Mouse (Mus musculus): ENCODE measurements around the gene Vash2. TPM values are rescaled to one million over a fixed set of nuclear protein-coding genes. Genes with fewer than 3 reads are reported as not detected.

Gene Vash2
- 0.30 and 0.32 TPM in 2 replicates for polyA plus RNA-seq (2012; rRNA removed)

DNA sequence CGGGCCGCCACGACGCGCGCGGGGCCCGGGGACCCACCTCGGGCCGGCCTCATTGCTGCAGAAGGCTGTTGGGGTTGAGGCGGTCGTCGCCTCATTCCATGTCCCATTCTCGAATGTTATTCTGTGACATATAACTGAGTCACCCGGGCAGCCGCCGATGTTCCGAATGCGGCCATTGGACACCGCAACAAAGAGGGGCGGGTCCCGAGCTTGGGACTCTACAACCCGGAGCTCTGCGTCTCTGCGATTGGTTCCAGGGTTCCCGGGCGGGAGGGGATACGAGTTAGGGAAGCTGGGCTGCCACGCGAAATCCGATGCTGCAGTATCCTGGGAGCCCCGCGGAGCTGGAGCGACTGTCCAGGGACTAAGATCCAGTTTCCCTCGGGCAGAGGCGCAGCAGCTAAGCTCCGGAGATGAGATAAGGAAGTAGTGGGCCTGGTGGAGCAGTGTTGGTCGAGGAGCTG lies at the start of gene Vash2:
Gene Vash2, minus strand, starts transcription at position 197 of the 464 bp plus-strand sequence.

DNA sequence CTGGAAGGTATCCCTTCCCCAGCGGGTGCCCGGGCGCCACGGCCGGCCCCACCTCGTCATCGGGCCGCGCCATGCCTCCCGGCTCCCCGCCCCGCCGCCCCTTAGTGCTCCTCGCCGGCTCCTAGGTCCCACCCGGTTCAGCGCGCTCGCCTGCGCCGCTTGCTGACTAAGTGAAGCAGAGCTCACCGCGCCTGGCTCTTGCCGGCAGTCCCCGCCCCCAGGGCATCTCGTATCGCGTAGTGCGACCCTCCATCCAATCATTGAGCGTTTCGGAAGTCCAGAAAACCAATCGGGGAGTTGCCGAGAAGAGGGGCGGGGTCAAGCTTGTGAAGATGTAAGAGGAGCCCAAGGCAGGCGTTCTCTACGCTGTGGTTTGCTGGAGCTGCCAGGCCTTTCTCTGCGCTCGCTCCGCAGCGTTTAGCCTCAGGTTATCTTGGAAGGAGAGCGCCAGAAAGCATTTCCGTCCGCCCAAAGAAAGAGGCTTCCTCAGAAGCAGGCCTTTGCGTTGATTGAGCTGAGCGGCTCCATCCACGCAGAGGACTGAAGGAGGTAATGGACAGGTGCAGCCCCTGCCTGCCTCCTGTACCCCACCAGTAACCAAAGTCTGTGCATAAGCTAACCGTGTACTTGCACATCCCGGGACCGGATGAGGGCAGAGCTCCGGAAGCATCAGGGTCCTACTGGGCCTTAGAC lies 47.1 kb upstream of the Vash2 start, which contains the start of gene Flvcr1:
Gene Flvcr1, minus strand, starts transcription at position 138 of the 693 bp plus-strand sequence.

DNA sequence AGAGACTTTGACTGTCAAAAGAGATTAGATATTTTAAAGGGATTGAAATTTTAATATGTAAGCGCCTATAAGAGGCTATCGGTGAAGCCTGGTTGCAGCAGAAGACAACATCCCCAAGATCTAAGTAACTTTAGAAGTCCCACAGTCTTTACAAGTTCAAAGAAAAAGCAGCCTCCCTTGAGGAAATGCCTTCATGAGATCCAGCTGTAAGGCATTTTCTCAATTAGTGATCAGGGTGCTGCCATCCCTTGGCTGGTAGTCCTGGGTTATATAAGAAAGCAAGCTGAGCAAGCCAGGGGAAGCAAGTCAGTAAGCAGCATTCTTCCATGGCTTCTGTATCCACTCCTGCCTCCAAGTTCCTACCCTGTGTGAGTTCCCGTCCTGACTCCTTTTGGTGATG lies 54.3 kb downstream of the Vash2 start, which contains the start of gene Angel2:
Gene Angel2, plus strand, starts transcription at position 301 of the 400 bp plus-strand sequence.

DNA sequence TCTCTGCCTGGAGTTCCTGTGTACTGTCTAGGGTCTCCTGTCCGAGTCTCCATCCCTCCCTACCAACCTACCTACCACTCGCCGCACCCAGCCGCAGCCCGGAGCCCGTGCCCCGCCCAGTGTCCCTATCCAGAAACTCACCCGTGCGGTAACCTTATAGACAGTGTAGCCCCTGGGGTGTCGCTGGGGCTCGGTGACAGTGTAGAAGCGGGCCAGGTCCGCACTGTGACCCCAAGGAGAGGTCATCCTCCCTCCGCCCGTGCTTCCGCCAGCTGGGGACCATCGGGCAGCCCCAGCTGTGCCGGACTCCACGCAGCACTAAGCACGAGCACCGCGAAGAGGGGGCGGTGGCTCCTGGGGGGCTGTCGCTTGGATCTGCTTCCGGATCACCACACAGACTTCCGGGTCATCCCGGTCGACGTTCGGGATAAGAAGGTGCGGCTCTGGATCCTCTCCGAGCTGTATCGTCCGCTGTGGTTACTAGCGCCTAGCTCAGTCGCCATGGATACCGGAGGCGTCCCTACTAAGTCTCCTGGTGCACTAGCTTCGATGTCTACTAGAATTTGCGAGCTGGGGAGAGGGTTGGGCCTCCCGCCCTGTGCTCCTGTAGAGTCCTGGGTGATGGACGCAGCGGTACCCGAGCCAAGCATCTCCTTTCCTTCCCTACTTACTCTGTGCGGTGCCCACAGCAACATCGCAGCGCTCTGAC lies 67.5 kb downstream of the Vash2 start, which contains the start of gene Rps6kc1:
Gene Rps6kc1, minus strand, starts transcription at position 356 of the 709 bp plus-strand sequence.

Other genes starting within 250 kb of the Vash2 start
- 2.7 and 3.5 TPM in 2 replicates for gene Rps6kc1, start 67.5 kb downstream of the Vash2 start, polyA plus RNA-seq (2012; rRNA removed)
- gene Angel2, start 54.2 kb downstream of the Vash2 start, polyA plus RNA-seq (2012; rRNA removed) = 12.6 TPM in 2 replicates
- gene Flvcr1, start 46.9 kb upstream of the Vash2 start, polyA plus RNA-seq (2012; rRNA removed) = 5.6 TPM in 2 replicates
- not detected in 2 replicates for gene Spata45, start 57.3 kb upstream of the Vash2 start, polyA plus RNA-seq (2012; rRNA removed)
- gene Tatdn3, start 83.6 kb upstream of the Vash2 start, polyA plus RNA-seq (2012; rRNA removed) = 7.3 and 8.6 TPM in 2 replicates
- gene Nsl1, start 83.7 kb upstream of the Vash2 start, polyA plus RNA-seq (2012; rRNA removed) = 4.9 TPM in 2 replicates
- gene Batf3, start 118.6 kb upstream of the Vash2 start, polyA plus RNA-seq (2012; rRNA removed) = 2.1 and 2.5 TPM in 2 replicates
- gene Fam71a, start 185.5 kb upstream of the Vash2 start, polyA plus RNA-seq (2012; rRNA removed) = not detected in 2 replicates
- 1.8 and 2.0 TPM in 2 replicates for gene Atf3, start 238.7 kb upstream of the Vash2 start, polyA plus RNA-seq (2012; rRNA removed)

Data from liver, embryonic 18 days (tissue).